Mouse (Mus musculus): ENCODE measurements around the gene Dnajb12.
"Not testable (repeated sequence)": the region's sequence is repeated elsewhere in the genome, so short reads cannot be mapped to it uniquely, and the experiment has no call there.

The Dnajb12 gene

GRCm38 (mm10) chr10:59872651-59873050 is 6.7 kb upstream of the Dnajb12 start:
- DNase-seq (ENCODE audit: low read depth), result not testable (repeated sequence)

GRCm38 (mm10) chr10:59873206-59873605 is 6.2 kb upstream of the Dnajb12 start:
- peak; percentile 56 for DNase-seq (ENCODE audit: low read depth)

- peak; percentile 69 for DNase-seq (ENCODE audit: low read depth)
Measured at GRCm38 (mm10) chr10:59873613-59874012, 5.7 kb upstream of the Dnajb12 start.

GRCm38 (mm10) chr10:59875396-59875795 is 4.0 kb upstream of the Dnajb12 start:
- peak; percentile 78 for DNase-seq (ENCODE audit: low read depth)

GRCm38 (mm10) chr10:59876698-59877097 is 2.7 kb upstream of the Dnajb12 start:
- not testable (repeated sequence) for DNase-seq (ENCODE audit: low read depth)

GRCm38 (mm10) chr10:59877421-59878117 is 1.8 kb upstream of the Dnajb12 start:
- DNase-seq (ENCODE audit: low read depth), result no peak

- DNase-seq (ENCODE audit: low read depth), result no peak
Measured at GRCm38 (mm10) chr10:59878823-59879222, 533 bp upstream of the Dnajb12 start.

GRCm38 (mm10) chr10:59880029-59880386 is 652 bp downstream of the Dnajb12 start:
- DNase-seq (ENCODE audit: low read depth), result peak; percentile 54

GRCm38 (mm10) chr10:59880837-59881236 is 1.5 kb downstream of the Dnajb12 start:
- no peak for DNase-seq (ENCODE audit: low read depth)

GRCm38 (mm10) chr10:59884327-59885173 is 5.2 kb downstream of the Dnajb12 start:
- no peak for DNase-seq (ENCODE audit: low read depth)

- DNase-seq (ENCODE audit: low read depth), result no peak
Measured at GRCm38 (mm10) chr10:59885174-59886080, 6.1 kb downstream of the Dnajb12 start.

GRCm38 (mm10) chr10:59886081-59886466 is 6.7 kb downstream of the Dnajb12 start:
- DNase-seq (ENCODE audit: low read depth), result no peak

- DNase-seq (ENCODE audit: low read depth), result no peak
Measured at GRCm38 (mm10) chr10:59887432-59887831, 8.1 kb downstream of the Dnajb12 start.

GRCm38 (mm10) chr10:59889339-59889738 is 10.0 kb downstream of the Dnajb12 start:
- no peak for DNase-seq (ENCODE audit: low read depth)

- no peak for DNase-seq (ENCODE audit: low read depth)
Measured at GRCm38 (mm10) chr10:59889953-59890751, 10.8 kb downstream of the Dnajb12 start.

- DNase-seq (ENCODE audit: low read depth), result peak; percentile 59
Measured at GRCm38 (mm10) chr10:59892977-59893376, 13.6 kb downstream of the Dnajb12 start.

GRCm38 (mm10) chr10:59894251-59895160 is 15.2 kb downstream of the Dnajb12 start:
- peak; percentile 67 for DNase-seq (ENCODE audit: low read depth)

GRCm38 (mm10) chr10:59895460-59896186 is 16.3 kb downstream of the Dnajb12 start:
- no peak for DNase-seq (ENCODE audit: low read depth)

- no peak for DNase-seq (ENCODE audit: low read depth)
Measured at GRCm38 (mm10) chr10:59896211-59896610, 16.9 kb downstream of the Dnajb12 start.

GRCm38 (mm10) chr10:59896911-59897331 is 17.6 kb downstream of the Dnajb12 start:
- no peak for DNase-seq (ENCODE audit: low read depth)

All from c-Kit-positive CD71-positive TER-119-negative erythroid progenitor cells, embryonic 14.5 days (primary cell).